Mouse (Mus musculus) hindbrain, postnatal 0 days (tissue): ENCODE results near the gene Kctd17. TPM values are rescaled to one million over a fixed set of nuclear protein-coding genes. Genes with fewer than 3 reads are reported as not detected.

Experiments used
- ATAC-seq: fragments of 200-750 bp; cut with Nextera tagmentation; 2 replicates; pipeline ENCODE4 v1.8.0; 2017; ENCODE audit warnings: mild to moderate bottlenecking, moderate TSS enrichment, moderate library complexity
- DNase-seq: peaks from one replicate; pipeline ENCODE4 v3.0.0-alpha.2; 2015; ENCODE audit warnings: low spot score
- H3K27ac ChIP-seq: fragments of 300-500 bp; sonication (generic); 2 replicates; pipeline ENCODE4 v1.5.1; 2014; ENCODE audit warnings: mild to moderate bottlenecking
- H3K27me3 ChIP-seq: fragments of 300-500 bp; sonication (generic); 2 replicates; pipeline ENCODE4 v1.6.1; 2014; ENCODE audit warnings: low read length, mixed read lengths; ENCODE audit not compliant: insufficient read depth
- H3K36me3 ChIP-seq: fragments of 300-500 bp; sonication (generic); 2 replicates; pipeline ENCODE4 v1.6.1; 2014; ENCODE audit warnings: low read length, mixed read lengths; ENCODE audit not compliant: insufficient read depth
- H3K4me1 ChIP-seq: fragments of 300-500 bp; sonication (generic); 2 replicates; pipeline ENCODE4 v1.6.1; 2014; ENCODE audit warnings: antibody characterized with exemption, low read length, mixed read lengths; ENCODE audit not compliant: insufficient read depth
- H3K4me2 ChIP-seq: fragments of 300-500 bp; sonication (generic); 2 replicates; pipeline ENCODE4 v1.6.1; 2014; ENCODE audit warnings: low read depth, mild to moderate bottlenecking, low read length, moderate library complexity, mixed read lengths
- H3K4me3 ChIP-seq: fragments of 300-500 bp; sonication (generic); 2 replicates; pipeline ENCODE4 v1.5.1; 2014; ENCODE audit warnings: low read length
- H3K9ac ChIP-seq: fragments of 300-500 bp; sonication (generic); replicated peaks from 2 replicates; pipeline ENCODE4 v1.6.1; 2014; ENCODE audit warnings: mild to moderate bottlenecking, low read length, moderate library complexity, mixed read lengths
- H3K9me3 ChIP-seq: fragments of 300-500 bp; sonication (generic); 2 replicates; pipeline ENCODE4 v1.6.1; 2016; ENCODE audit warnings: low read length, mixed read lengths
- CTCF ChIP-seq: IDR thresholded peaks from 2 replicates; pipeline ENCODE4 v1.5.1; 2016; ENCODE audit warnings: antibody characterized with exemption, control low read depth, low read depth
- WGBS: fragments of 180-500 bp; shearing (Covaris S2); extraction: QIAGEN DNeasy Blood & Tissue Kit; methylation state at CpG from one replicate; pipeline ENCODE4 v1.1.7; 2014; 5-methylcytosine and 5-hydroxymethylcytosine counted together
- polyA plus RNA-seq: library from polyadenylated mRNA; unstranded; fragments of >200 nt; fragmentation: Nextera tagmentation; extraction: Ambion mirVana; gene quantifications from 2 replicates; pipeline ENCODE4 v1.2.1, GENCODE M21; 2015
- total RNA-seq: library from RNA; depleted of rRNA; stranded (reverse); fragments of >200 nt; gene quantifications from 2 replicates; pipeline ENCODE4 v1.2.3, GENCODE M21; 2014

The Kctd17 gene
- total and polyA plus RNA-seq, 2 experiments from 2014 or later = 155 to 161 TPM

- no peak overlapping the region for H3K4me3 ChIP-seq
- H3K9ac ChIP-seq = no peak overlapping the region
- WGBS = 65% methylated on average over 2 of the region's 2 CpGs
- H3K27ac ChIP-seq = no peak overlapping the region
- TF ChIP-seq CTCF = no peak
- H3K9me3 ChIP-seq = no peaks in the 10 kb centered on the region
- DNase-seq (no peak), ATAC-seq (no peak)
- no peaks in the 10 kb centered on the region for H3K36me3 ChIP-seq
- no peaks in the 10 kb centered on the region for H3K27me3 ChIP-seq
- no peaks in the 10 kb centered on the region for H3K4me1 ChIP-seq
- H3K4me2 ChIP-seq = no peak overlapping the region
Measured at GRCm38 (mm10) chr15:78451201-78451600, 22.8 kb downstream of the Kctd17 start.

GRCm38 (mm10) chr15:78452929-78453328, 24.6 kb downstream of the Kctd17 start:
- WGBS = 79% methylated on average over 3 of the region's 3 CpGs
- no peak for DNase-seq

DNA sequence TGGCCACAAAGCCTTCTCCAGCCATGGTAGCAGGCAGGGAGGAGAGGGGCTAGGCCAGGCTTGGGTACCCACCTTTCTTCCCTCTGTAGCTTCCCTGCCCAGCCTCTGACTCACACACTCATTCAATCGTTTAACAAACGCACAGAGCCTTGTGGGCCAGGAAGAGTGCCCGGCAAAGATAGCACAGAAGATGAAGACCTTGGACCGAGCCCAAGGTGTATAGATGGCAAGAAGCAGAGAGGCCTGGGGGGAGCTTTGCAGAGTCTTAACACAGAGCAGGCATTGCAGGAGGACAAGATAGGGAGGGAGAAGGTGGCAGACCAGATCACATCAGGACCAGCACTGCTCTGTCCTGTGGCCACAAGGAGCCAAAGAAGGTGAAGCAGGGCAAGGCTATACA, 26.8 kb downstream of the Kctd17 start:
- WGBS = 61% methylated on average over 4 of the region's 4 CpGs
- H3K36me3 ChIP-seq = no peaks in the 10 kb centered on the region
- no peaks in the 10 kb centered on the region for H3K4me1 ChIP-seq
- DNase-seq (no peak), ATAC-seq (no peak)
- no peak overlapping the region for H3K27ac ChIP-seq
- H3K4me2 ChIP-seq = no peak overlapping the region
- no peaks in the 10 kb centered on the region for H3K27me3 ChIP-seq
- no peak for TF ChIP-seq CTCF
- no peaks in the 10 kb centered on the region for H3K9me3 ChIP-seq
- no peak overlapping the region for H3K9ac ChIP-seq
- H3K4me3 ChIP-seq = no peak overlapping the region

More at GRCm38 (mm10) chr15:78452929-78453328, 24.6 kb downstream of the Kctd17 start:
- no peak for ATAC-seq
- Histone ChIP-seq H3K36me3 (no peaks in the 10 kb centered on the region), H3K9ac (no peak overlapping the region), H3K27ac (no peak overlapping the region), H3K9me3 (no peaks in the 10 kb centered on the region), H3K4me1 (no peaks in the 10 kb centered on the region), H3K4me2 (no peak overlapping the region), H3K27me3 (no peaks in the 10 kb centered on the region), H3K4me3 (no peak overlapping the region)
- no peak for TF ChIP-seq CTCF

- ATAC-seq (no peak), DNase-seq (no peak)
- Histone ChIP-seq H3K4me2 (no peak overlapping the region), H3K4me1 (no peaks in the 10 kb centered on the region), H3K27ac (no peak overlapping the region), H3K27me3 (no peaks in the 10 kb centered on the region), H3K9ac (no peak overlapping the region), H3K4me3 (no peak overlapping the region), H3K36me3 (no peaks in the 10 kb centered on the region), H3K9me3 (no peaks in the 10 kb centered on the region)
- TF ChIP-seq CTCF = no peak
- 32% methylated on average over 7 of the region's 7 CpGs for WGBS
Measured at GRCm38 (mm10) chr15:78456051-78456450, 27.7 kb downstream of the Kctd17 start.

DNA sequence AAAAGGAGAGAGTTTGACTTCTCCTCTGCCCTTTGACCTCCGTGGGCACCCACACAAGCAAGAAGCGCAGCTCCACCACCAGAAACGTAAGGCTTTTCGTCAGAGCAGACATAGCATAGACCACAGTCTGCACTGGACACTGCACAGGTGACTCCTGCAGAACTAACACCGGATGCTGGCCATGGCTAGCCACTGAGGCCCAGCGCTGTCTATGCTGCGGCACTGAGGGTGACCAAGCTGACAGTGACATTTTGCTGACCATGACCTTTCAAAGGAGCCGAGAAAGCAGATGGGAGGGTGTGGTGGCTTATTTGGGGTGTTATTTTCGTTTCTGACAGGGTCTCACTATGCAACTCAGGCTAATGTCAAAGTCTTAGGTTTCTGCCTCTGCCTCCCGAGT, 28.8 kb downstream of the Kctd17 start:
- H3K4me1 ChIP-seq = no peaks in the 10 kb centered on the region
- no peak for TF ChIP-seq CTCF
- no peaks in the 10 kb centered on the region for H3K36me3 ChIP-seq
- DNase-seq (no peak), ATAC-seq (no peak)
- H3K4me3 ChIP-seq = no peak overlapping the region
- 81% methylated on average over 10 of the region's 10 CpGs for WGBS
- no peak overlapping the region for H3K4me2 ChIP-seq
- H3K9ac ChIP-seq = no peak overlapping the region
- H3K9me3 ChIP-seq = no peaks in the 10 kb centered on the region
- H3K27ac ChIP-seq = no peak overlapping the region
- no peaks in the 10 kb centered on the region for H3K27me3 ChIP-seq

GRCm38 (mm10) chr15:78462981-78463380, 34.6 kb downstream of the Kctd17 start:
- no peak for DNase-seq
- TF ChIP-seq CTCF = no peak
- H3K36me3 ChIP-seq = no peaks in the 10 kb centered on the region
- H3K4me3 ChIP-seq = no peak overlapping the region
- no peaks in the 10 kb centered on the region for H3K4me1 ChIP-seq
- WGBS = 81% methylated on average over 2 of the region's 2 CpGs
- no peaks in the 10 kb centered on the region for H3K9me3 ChIP-seq
- H3K27me3 ChIP-seq = no peaks in the 10 kb centered on the region
- no peak overlapping the region for H3K27ac ChIP-seq
- ATAC-seq = no peak
- H3K4me2 ChIP-seq = no peak overlapping the region
- no peak overlapping the region for H3K9ac ChIP-seq

- DNase-seq = peak; percentile 19
- no peak overlapping the region for H3K4me2 ChIP-seq
- no peaks in the 10 kb centered on the region for H3K9me3 ChIP-seq
- H3K27ac ChIP-seq = no peak overlapping the region
- WGBS = 37% methylated on average over 6 of the region's 6 CpGs
- H3K36me3 ChIP-seq = no peaks in the 10 kb centered on the region
- no peak for TF ChIP-seq CTCF
- H3K9ac ChIP-seq = no peak overlapping the region
- no peaks in the 10 kb centered on the region for H3K27me3 ChIP-seq
- no peaks in the 10 kb centered on the region for H3K4me1 ChIP-seq
- H3K4me3 ChIP-seq = no peak overlapping the region
- ATAC-seq = no peak
Measured at GRCm38 (mm10) chr15:78466809-78467208, 38.4 kb downstream of the Kctd17 start.
